8 mouse cellular contexts compared by ENCODE assay signal in genomic region chr4:155066834-155067522, GRCm38 (mm10). TPM values are rescaled to one million over a fixed set of nuclear protein-coding genes. Genes with fewer than 3 reads are reported as not detected.
DNase-seq lines count a peak whose midpoint lies in the region; ATAC-seq lines count a peak whose summit lies in the region.

TSS of gene Pex10 (plus strand) at chr4:155067016.

- peak; percentile 90 to 92 for ATAC-seq in hematopoietic stem cell, adult 5-6 weeks (replicated peaks in 1 of 2; ENCODE audit: insufficient read depth in 1 of 2, low FRiP score in 2 of 2, low TSS enrichment in 1 of 2, low read depth in 1 of 2, poor library complexity in 2 of 2, severe bottlenecking in 2 of 2)
- ATAC-seq in lung, embryonic 16.5 days (ENCODE audit: low read depth), result peak; percentile 94

- no peaks in the 10 kb centered on the region for H3K27me3 ChIP-seq in lung, embryonic 16.5 days (ENCODE audit: control insufficient read depth, insufficient read depth, low read depth, low read length)

- peak within 1 kb of the TSS; percentile 81 for H3K4me2 ChIP-seq in lung, embryonic 16.5 days (ENCODE audit: low read depth, low read length)

- H3K36me3 ChIP-seq in lung, embryonic 16.5 days (ENCODE audit: control insufficient read depth, insufficient read depth, low read length), result peaks cover 27% of the 10 kb centered on the region

- peaks cover 21% of the 10 kb centered on the region for H3K4me1 ChIP-seq in lung, embryonic 16.5 days (replicated peaks; ENCODE audit: control insufficient read depth, insufficient read depth, low read length)

- peak within 1 kb of the TSS; percentile 89 for H3K27ac ChIP-seq in lung, embryonic 16.5 days (ENCODE audit: low read length)

- H3K9ac ChIP-seq in lung, embryonic 16.5 days (ENCODE audit: low read length), result peak within 1 kb of the TSS; percentile 74

- WGBS in lung, embryonic 16.5 days, result under 1% methylated on average over 48 of the region's 48 CpGs

- H3K9me3 ChIP-seq in lung, embryonic 16.5 days (ENCODE audit: control insufficient read depth, low read length), result no peaks in the 10 kb centered on the region

- peak; percentile 75 for DNase-seq in MEL-GATA-1-ER (ENCODE audit: extremely low read depth, low read depth)
- peak; percentile 97 for DNase-seq in cerebellum, adult 8-10 months
- DNase-seq in forelimb bud, embryonic 11.5 days (ENCODE audit: low read depth, low spot score), result peak; percentile 97
- peak; percentile 81 for DNase-seq in layer of hippocampus, adult 9-10 months (ENCODE audit: low spot score)
- DNase-seq in ovary, postnatal 10 days (ENCODE audit: low spot score), result peak; percentile 86
- DNase-seq in thymus, postnatal 10 days (ENCODE audit: low spot score in 2 of 2), result peak; percentile 96 to 98

- H3K4me3 ChIP-seq in lung, embryonic 16.5 days (ENCODE audit: low read length), result peak within 1 kb of the TSS; percentile 64

RNA-seq across cellular contexts. Expression of gene Pex10, which starts in this region (rescaled TPM):
- 12.9 and 14.6 TPM in 2 replicates for total RNA-seq in hematopoietic stem cell, adult 5-6 weeks (2017)
- 26.8 and 27.4 TPM in 2 replicates for polyA plus RNA-seq in lung, embryonic 16.5 days (2015; fragmentation: Nextera tagmentation; extraction: Ambion mirVana)

Comparison
In these comparisons a context has a peak if more than half of its experiments do, and no peak if none do; other contexts are left out.
1. Peak in every context shown above with its lines: DNase-seq, ATAC-seq, H3K4me3 ChIP-seq and H3K27ac ChIP-seq.